ENCODE assay signal across 22 mouse cellular contexts in genomic region chr2:75512422-75513170, GRCm38 (mm10).
A peak's percentile ranks its signal among the peaks of the same experiment; 100 is the strongest.
DNase-seq lines count a peak whose midpoint lies in the region; ATAC-seq lines count a peak whose summit lies in the region.
"Had no signal": no experiment of that assay in that cellular context is flagged by ENCODE, and none has a peak within 500 bp of the region (broad histone marks: within the 10 kb centered on the region; RNA-seq: fewer than 3 reads in every experiment).

No protein-coding gene starts in this region.

- DNase-seq in left cerebral cortex, postnatal 4 days = peak; percentile 11
- no peak for DNase-seq in left cerebral cortex, postnatal 10 days (ENCODE audit: extremely low spot score in 1 of 2, low spot score in 2 of 2)
- peak; percentile 84 for DNase-seq in limb, embryonic 10.5 days (ENCODE audit: low spot score)
- DNase-seq in layer of hippocampus, postnatal 14 days (ENCODE audit: low spot score in 2 of 2) = no peak
- DNase-seq: adrenal gland, postnatal 25 days; cerebellum, adult 11 months; cerebellum, postnatal 14 days; gastrocnemius, postnatal 14 days; heart, adult 2 months; heart, postnatal 36 days; kidney, adult 18-20 months; retina, postnatal 1 day; right cerebral cortex, postnatal 25 days; spleen, adult 18-20 months had no signal

- H3K4me3 ChIP-seq in forebrain, embryonic 12.5 days (replicated peaks) = no peak overlapping the region
- no peak overlapping the region for H3K4me3 ChIP-seq in forebrain, embryonic 13.5 days
- no peak overlapping the region for H3K4me3 ChIP-seq in limb, embryonic 10.5 days
- no peak overlapping the region for H3K4me3 ChIP-seq in neural tube, embryonic 15.5 days (replicated peaks)
- H3K4me3 ChIP-seq: embryonic facial prominence, embryonic 15.5 days; heart, adult 2 months had no signal

- 68% methylated on average over 8 of the region's 8 CpGs for WGBS in forebrain, embryonic 12.5 days
- WGBS in forebrain, embryonic 13.5 days = 67% methylated on average over 8 of the region's 8 CpGs
- 50% methylated on average over 8 of the region's 8 CpGs for WGBS in limb, embryonic 10.5 days
- 40% methylated on average over 8 of the region's 8 CpGs for WGBS in neural tube, embryonic 15.5 days

- 0 out of 2 replicates have a peak overlapping the region, but pooled peaks have one; percentile 9 for H3K27ac ChIP-seq in forebrain, embryonic 12.5 days
- H3K27ac ChIP-seq in forebrain, embryonic 13.5 days = no peak overlapping the region
- H3K27ac ChIP-seq in limb, embryonic 10.5 days = peak overlapping the region; percentile 81
- no peak overlapping the region for H3K27ac ChIP-seq in neural tube, embryonic 15.5 days (replicated peaks)
- H3K27ac ChIP-seq: embryonic facial prominence, embryonic 15.5 days; heart, adult 2 months; kidney, postnatal 0 days; macrophage had no signal

- H3K27me3 ChIP-seq in forebrain, embryonic 12.5 days = no peaks in the 10 kb centered on the region
- H3K27me3 ChIP-seq in forebrain, embryonic 13.5 days = no peaks in the 10 kb centered on the region
- no peaks in the 10 kb centered on the region for H3K27me3 ChIP-seq in limb, embryonic 10.5 days (ENCODE audit: low read depth, poor library complexity, severe bottlenecking)
- no peaks in the 10 kb centered on the region for H3K27me3 ChIP-seq in neural tube, embryonic 15.5 days (replicated peaks)
- H3K27me3 ChIP-seq: embryonic facial prominence, embryonic 15.5 days had no signal

- H3K36me3 ChIP-seq in forebrain, embryonic 12.5 days (replicated peaks) = no peaks in the 10 kb centered on the region
- H3K36me3 ChIP-seq in forebrain, embryonic 13.5 days (ENCODE audit: poor library complexity, severe bottlenecking) = no peaks in the 10 kb centered on the region
- peaks cover 7% of the 10 kb centered on the region; the same call in 1 of the 2 replicates for H3K36me3 ChIP-seq in limb, embryonic 10.5 days
- H3K36me3 ChIP-seq in neural tube, embryonic 15.5 days = no peaks in the 10 kb centered on the region
- H3K36me3 ChIP-seq: embryonic facial prominence, embryonic 15.5 days had no signal

- peaks cover 9% of the 10 kb centered on the region for H3K4me1 ChIP-seq in forebrain, embryonic 12.5 days
- H3K4me1 ChIP-seq in forebrain, embryonic 13.5 days = peaks cover 23% of the 10 kb centered on the region
- peaks cover 75% of the 10 kb centered on the region for H3K4me1 ChIP-seq in limb, embryonic 10.5 days
- H3K4me1 ChIP-seq in neural tube, embryonic 15.5 days = peaks cover 20% of the 10 kb centered on the region
- H3K4me1 ChIP-seq: embryonic facial prominence, embryonic 15.5 days had no signal

- H3K4me2 ChIP-seq in forebrain, embryonic 12.5 days = no peak overlapping the region
- H3K4me2 ChIP-seq in forebrain, embryonic 13.5 days = no peak overlapping the region
- no peak overlapping the region for H3K4me2 ChIP-seq in neural tube, embryonic 15.5 days
- H3K4me2 ChIP-seq: embryonic facial prominence, embryonic 15.5 days had no signal

- ATAC-seq in forebrain, embryonic 12.5 days (ENCODE audit: low FRiP score) = no peak
- no peak for ATAC-seq in forebrain, embryonic 13.5 days
- 0 out of 2 replicates have a peak, but pooled peaks have one; percentile 47 for ATAC-seq in neural tube, embryonic 15.5 days (ENCODE audit: low FRiP score)
- ATAC-seq: forebrain, embryonic 16.5 days; inflammation-experienced regulatory T-cells, adult 6 months had no signal

- H3K9me3 ChIP-seq in forebrain, embryonic 12.5 days = no peaks in the 10 kb centered on the region
- H3K9me3 ChIP-seq in forebrain, embryonic 13.5 days (replicated peaks) = no peaks in the 10 kb centered on the region
- 0 out of 2 replicates have a peak, but pooled peaks cover 1% of the 10 kb centered on the region for H3K9me3 ChIP-seq in limb, embryonic 10.5 days (replicated peaks)
- no peaks in the 10 kb centered on the region for H3K9me3 ChIP-seq in neural tube, embryonic 15.5 days (replicated peaks)
- H3K9me3 ChIP-seq: embryonic facial prominence, embryonic 15.5 days had no signal

- H3K9ac ChIP-seq in forebrain, embryonic 12.5 days = no peak overlapping the region
- no peak overlapping the region for H3K9ac ChIP-seq in forebrain, embryonic 13.5 days
- H3K9ac ChIP-seq in neural tube, embryonic 15.5 days (replicated peaks) = no peak overlapping the region
- H3K9ac ChIP-seq: embryonic facial prominence, embryonic 15.5 days had no signal

- intact Hi-C loops in left cerebral cortex, postnatal 4 days (cut with DNase I) = no loop called here
- intact Hi-C loops in left cerebral cortex, postnatal 10 days (cut with DNase I) = no loop called here

Comparison
In these comparisons a context has a peak if more than half of its experiments do, and no peak if none do; other contexts are left out.
1. H3K27ac ChIP-seq: peak in forebrain, embryonic 12.5 days (single experiment) and limb, embryonic 10.5 days (single experiment); none in forebrain, embryonic 13.5 days (single experiment) and neural tube, embryonic 15.5 days (single experiment).
2. DNase-seq: peak in left cerebral cortex, postnatal 4 days (single experiment) and limb, embryonic 10.5 days (single experiment); none in left cerebral cortex, postnatal 10 days (0 of 2) and layer of hippocampus, postnatal 14 days (0 of 2).